Mouse (Mus musculus) MEL (cell line): ENCODE measurements around the gene Fam43b. TPM values are rescaled to one million over a fixed set of nuclear protein-coding genes. Genes with fewer than 3 reads are reported as not detected.

Source experiments
- DNase-seq: peaks from one replicate; pipeline ENCODE4 v3.0.0; 2011; ENCODE audit warnings: low read depth, low spot score
- H3K27ac ChIP-seq: 2 replicates; pipeline ENCODE4 v1.5.1; 2012; ENCODE audit warnings: low read depth, mild to moderate bottlenecking, control low read depth, low read length, moderate library complexity; ENCODE audit not compliant: control insufficient read depth
- H3K27me3 ChIP-seq, 2 experiments: fragments of 150-350 bp in 1 of 2; sonication (generic) in 1 of 2; 2 replicates each; pipeline ENCODE4 v1.6.1; 2012; ENCODE audit warnings: low read length in 2 of 2, mild to moderate bottlenecking in 2 of 2, improper control_type of control experiment in 1 of 2, moderate library complexity in 1 of 2; ENCODE audit not compliant: insufficient read depth in 2 of 2, control insufficient read depth in 1 of 2
- H3K36me3 ChIP-seq, 2 experiments: 2 replicates each; pipeline ENCODE4 v1.6.1; 2012 to 2014; ENCODE audit warnings: low read length in 2 of 2, improper control_type of control experiment in 1 of 2, inconsistent platforms in 1 of 2, mild to moderate bottlenecking in 1 of 2; ENCODE audit not compliant: insufficient read depth in 2 of 2, control insufficient read depth in 1 of 2
- H3K4me1 ChIP-seq, 2 experiments: fragments of 150-350 bp in 1 of 2; sonication (generic) in 1 of 2; 2 replicates each; pipeline ENCODE4 v1.6.1; 2012; ENCODE audit warnings: low read length in 2 of 2, improper control_type of control experiment in 1 of 2, mild to moderate bottlenecking in 1 of 2; ENCODE audit not compliant: insufficient read depth in 2 of 2, control insufficient read depth in 1 of 2
- H3K4me3 ChIP-seq, 2 experiments: fragments of 150-350 bp in 1 of 2; sonication (generic) in 1 of 2; 2 replicates each; pipeline ENCODE4 v1.5.1; 2012; ENCODE audit warnings: low read depth in 2 of 2, low read length in 2 of 2, mild to moderate bottlenecking in 2 of 2, moderate library complexity in 2 of 2, control low read depth in 1 of 2, improper control_type of control experiment in 1 of 2; ENCODE audit not compliant: control insufficient read depth in 1 of 2, insufficient read depth in 1 of 2
- H3K79me2 ChIP-seq: 2 replicates; pipeline ENCODE4 v1.6.1; 2012; ENCODE audit warnings: mild to moderate bottlenecking, low read length, moderate library complexity; ENCODE audit not compliant: control insufficient read depth, poor library complexity, insufficient read depth
- H3K9ac ChIP-seq: 2 replicates; pipeline ENCODE4 v1.6.1; 2012; ENCODE audit warnings: low read depth, mild to moderate bottlenecking, control low read depth, low read length, moderate library complexity; ENCODE audit not compliant: control insufficient read depth, poor library complexity, severe bottlenecking
- H3K9me3 ChIP-seq: fragments of 150-350 bp; sonication (generic); replicated peaks from 2 replicates; pipeline ENCODE4 v1.6.1; 2012; ENCODE audit warnings: mild to moderate bottlenecking, low read length, improper control_type of control experiment, moderate library complexity; ENCODE audit not compliant: insufficient read depth
- BHLHE40 ChIP-seq: IDR thresholded peaks from 2 replicates; pipeline ENCODE4 v1.6.1; 2012; ENCODE audit warnings: low read depth, mild to moderate bottlenecking, inconsistent platforms, low read length, improper control_type of control experiment, borderline replicate concordance
- CTCF ChIP-seq, 3 experiments: IDR thresholded peaks in 2 of 3; conservative IDR thresholded peaks in 1 of 3; 2 replicates each; pipeline ENCODE4 v1.5.1; 2011 to 2012; ENCODE audit warnings: low read length in 3 of 3, low read depth in 2 of 3, mild to moderate bottlenecking in 2 of 3, improper control_type of control experiment in 1 of 3, inconsistent platforms in 1 of 3, mixed read lengths in 1 of 3, moderate library complexity in 1 of 3; ENCODE audit not compliant: control insufficient read depth in 1 of 3, insufficient read depth in 1 of 3, poor library complexity in 1 of 3, severe bottlenecking in 1 of 3
- GABPA ChIP-seq: IDR thresholded peaks from 2 replicates; pipeline ENCODE4 v1.6.1; 2012; ENCODE audit warnings: low read depth, mild to moderate bottlenecking, inconsistent platforms, low read length, improper control_type of control experiment, moderate library complexity
- HCFC1 ChIP-seq: IDR thresholded peaks from 2 replicates; pipeline ENCODE4 v1.6.1; 2012; ENCODE audit warnings: low read depth, mild to moderate bottlenecking, inconsistent platforms, low read length, improper control_type of control experiment, moderate library complexity
- JUND ChIP-seq: IDR thresholded peaks from 2 replicates; pipeline ENCODE4 v1.6.1; 2011; ENCODE audit warnings: low read depth, mild to moderate bottlenecking, improper control_type of control experiment, low read length
- MAFK ChIP-seq: IDR thresholded peaks from 2 replicates; pipeline ENCODE4 v1.6.1; 2011; ENCODE audit warnings: low read depth, mild to moderate bottlenecking, low read length, improper control_type of control experiment, borderline replicate concordance
- MXI1 ChIP-seq: IDR thresholded peaks from 2 replicates; pipeline ENCODE4 v1.6.1; 2011; ENCODE audit warnings: mild to moderate bottlenecking, low read depth, low read length, improper control_type of control experiment
- MYC ChIP-seq: IDR thresholded peaks from 2 replicates; pipeline ENCODE4 v1.6.1; 2011; ENCODE audit warnings: low read depth, mild to moderate bottlenecking, low read length, improper control_type of control experiment, moderate library complexity
- NRF1 ChIP-seq: IDR thresholded peaks from 2 replicates; pipeline ENCODE4 v1.6.1; 2014; ENCODE audit warnings: low read depth, mild to moderate bottlenecking, inconsistent platforms, low read length, improper control_type of control experiment, moderate library complexity; ENCODE audit not compliant: poor library complexity, insufficient read depth, severe bottlenecking
- POLR2A ChIP-seq, 2 experiments: IDR thresholded peaks; 2 replicates each; pipeline ENCODE4 v1.6.1; 2011 to 2012; ENCODE audit warnings: low read length in 2 of 2, mild to moderate bottlenecking in 2 of 2, control low read depth in 1 of 2, improper control_type of control experiment in 1 of 2, low read depth in 1 of 2, moderate library complexity in 1 of 2; ENCODE audit not compliant: control insufficient read depth in 1 of 2, insufficient read depth in 1 of 2, poor library complexity in 1 of 2
- POLR2AphosphoS2 ChIP-seq: IDR thresholded peaks from 2 replicates; pipeline ENCODE4 v1.6.1; 2011; ENCODE audit warnings: low read length, improper control_type of control experiment
- POLR2AphosphoS5 ChIP-seq: IDR thresholded peaks from 2 replicates; pipeline ENCODE4 v1.6.1; 2012; ENCODE audit warnings: low read depth, borderline replicate concordance, mild to moderate bottlenecking, inconsistent platforms, low read length, moderate library complexity, mixed read lengths
- RAD21 ChIP-seq: IDR thresholded peaks from 2 replicates; pipeline ENCODE4 v1.6.1; 2011; ENCODE audit warnings: mild to moderate bottlenecking, low read depth, low read length, improper control_type of control experiment
- SMC3 ChIP-seq: IDR thresholded peaks from 2 replicates; pipeline ENCODE4 v1.6.1; 2011; ENCODE audit warnings: low read depth, low read length, improper control_type of control experiment
- TAL1 ChIP-seq: IDR thresholded peaks from 2 replicates; pipeline ENCODE4 v1.6.1; 2012; ENCODE audit warnings: mild to moderate bottlenecking, inconsistent platforms, low read length, moderate library complexity, mixed read lengths
- TCF12 ChIP-seq: IDR thresholded peaks from 2 replicates; pipeline ENCODE4 v1.6.1; 2014; ENCODE audit warnings: low read depth, mild to moderate bottlenecking, inconsistent platforms, low read length, improper control_type of control experiment, moderate library complexity
- UBTF ChIP-seq: IDR thresholded peaks from 2 replicates; pipeline ENCODE4 v1.6.1; 2012; ENCODE audit warnings: low read depth, mild to moderate bottlenecking, inconsistent platforms, low read length, improper control_type of control experiment, moderate library complexity, borderline replicate concordance; ENCODE audit not compliant: insufficient read depth
- USF2 ChIP-seq, 2 experiments: IDR thresholded peaks; 2 replicates each; pipeline ENCODE4 v1.6.1; 2011 to 2012; ENCODE audit warnings: improper control_type of control experiment in 2 of 2, low read length in 2 of 2, borderline replicate concordance in 1 of 2, inconsistent platforms in 1 of 2, low read depth in 1 of 2, mild to moderate bottlenecking in 1 of 2; ENCODE audit not compliant: insufficient read depth in 1 of 2
- ZMIZ1 ChIP-seq: IDR thresholded peaks from 2 replicates; pipeline ENCODE4 v1.6.1; 2012; ENCODE audit warnings: low read depth, mild to moderate bottlenecking, inconsistent platforms, low read length, improper control_type of control experiment, moderate library complexity
- polyA plus RNA-seq, 2 experiments: library from polyadenylated mRNA; stranded (reverse) in 1 of 2; unstranded in 1 of 2; fragments of >175 nt in 1 of 2; fragments of >200 nt in 1 of 2; gene quantifications; 2 replicates each; pipeline versions ENCODE4 v1.2.1 to v1.2.4; 2012; ENCODE audit warnings: low replicate concordance in 2 of 2, low read depth in 1 of 2; ENCODE audit not compliant: insufficient read length in 2 of 2, insufficient read depth in 1 of 2, missing spikeins in 1 of 2
- total RNA-seq: library from RNA; depleted of rRNA; stranded (reverse); fragments of 300-350 nt; gene quantifications from 2 replicates; pipeline ENCODE4 v1.2.3, GENCODE M21; 2012

Gene Fam43b
- total and polyA plus RNA-seq, 3 experiments, result not detected

GRCm38 (mm10) chr4:138362883-138363282 lies 33.4 kb downstream of the Fam43b start:
- 0 out of 4 replicates have a peak, but pooled peaks cover 0 to 3% of the 10 kb centered on the region in 2 experiments for H3K4me1 ChIP-seq
- H3K27ac ChIP-seq, result no peak overlapping the region
- H3K4me3 ChIP-seq, result no peak overlapping the region
- no peaks in the 10 kb centered on the region for H3K27me3 ChIP-seq
- DNase-seq, result no peak
- no peaks in the 10 kb centered on the region for H3K9me3 ChIP-seq
- H3K9ac ChIP-seq, result no peak overlapping the region
- H3K79me2 ChIP-seq, result no peaks in the 10 kb centered on the region
- H3K36me3 ChIP-seq, result no peaks in the 10 kb centered on the region
- TF ChIP-seq USF2 (IDR thresholded peaks at IDR 0.05; ENCODE audit: borderline replicate concordance in 1 of 2, insufficient read depth in 1 of 2, low read depth in 1 of 2, low read length in 2 of 2) (no peak), UBTF (no peak), POLR2AphosphoS5 (no peak), HCFC1 (no peak), RAD21 (no peak)
- TF ChIP-seq, all 39 proteins: peak for 0

DNA sequence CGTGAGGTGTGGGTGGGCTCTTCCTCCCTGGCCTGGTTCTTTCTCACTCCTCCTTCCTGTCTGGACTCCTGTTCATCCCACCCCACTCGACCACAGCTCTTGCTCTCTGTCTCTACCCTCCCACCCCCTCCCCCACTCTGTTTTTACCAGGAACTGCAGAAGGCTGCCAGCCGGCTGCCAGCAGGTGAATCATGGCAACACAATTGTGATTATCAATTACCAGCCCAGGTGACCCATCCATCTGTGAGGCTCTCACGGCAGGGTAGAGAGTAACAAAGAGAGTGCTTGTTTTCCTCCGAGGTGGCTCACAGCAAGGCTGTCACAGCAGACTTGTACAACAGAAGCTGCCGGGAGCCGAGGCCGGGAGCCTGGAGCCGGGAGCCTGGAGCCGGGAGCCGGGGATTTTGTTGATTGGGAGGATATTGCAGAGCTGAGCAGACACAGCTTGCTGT lies 34.9 kb downstream of the Fam43b start:
- no peak for TF ChIP-seq MAFK
- TF ChIP-seq TCF12, result no peak
- no peak for TF ChIP-seq JUND
- TF ChIP-seq POLR2AphosphoS5, result no peak
- TF ChIP-seq MYC, result no peak
- no peak for TF ChIP-seq CTCF (IDR thresholded peaks at IDR 0.05 in 2 of 3, conservative IDR thresholded peaks at IDR 0.05 in 1 of 3; ENCODE audit: control insufficient read depth in 1 of 3, insufficient read depth in 1 of 3, low read depth in 2 of 3, low read length in 3 of 3, poor library complexity in 1 of 3, severe bottlenecking in 1 of 3)
- no peak for TF ChIP-seq BHLHE40
- TF ChIP-seq TAL1, result no peak
- TF ChIP-seq ZMIZ1, result no peak
- TF ChIP-seq MXI1, result no peak
- no peak for TF ChIP-seq GABPA
- no peak for TF ChIP-seq UBTF
- no peak for TF ChIP-seq NRF1
- no peak for TF ChIP-seq POLR2AphosphoS2
- TF ChIP-seq POLR2A (IDR thresholded peaks at IDR 0.05; ENCODE audit: control insufficient read depth in 1 of 2, insufficient read depth in 1 of 2, low read depth in 1 of 2, low read length in 2 of 2, poor library complexity in 1 of 2), result no peak
- TF ChIP-seq SMC3, result no peak
- H3K9ac ChIP-seq, result no peak overlapping the region

More for the DNA sequence above, 34.9 kb downstream of the Fam43b start:
- H3K27ac ChIP-seq, result no peak overlapping the region
- H3K27me3 ChIP-seq, result no peaks in the 10 kb centered on the region
- no peaks in the 10 kb centered on the region for H3K36me3 ChIP-seq
- H3K9me3 ChIP-seq, result no peaks in the 10 kb centered on the region
- H3K4me1 ChIP-seq, result no peaks in the 10 kb centered on the region
- no peak for DNase-seq
- H3K79me2 ChIP-seq, result no peaks in the 10 kb centered on the region
- no peak overlapping the region for H3K4me3 ChIP-seq
